Mouse (Mus musculus) lung, postnatal 36 days (tissue): ENCODE data around the gene Rasgef1b.
"Not testable (repeated sequence)": the region's sequence is repeated elsewhere in the genome, so short reads cannot be mapped to it uniquely, and the experiment has no call there.

Source experiments
- DNase-seq: peaks from one replicate; pipeline ENCODE4 v3.0.0; 2022; ENCODE audit warnings: mixed read lengths

The Rasgef1b gene

DNA sequence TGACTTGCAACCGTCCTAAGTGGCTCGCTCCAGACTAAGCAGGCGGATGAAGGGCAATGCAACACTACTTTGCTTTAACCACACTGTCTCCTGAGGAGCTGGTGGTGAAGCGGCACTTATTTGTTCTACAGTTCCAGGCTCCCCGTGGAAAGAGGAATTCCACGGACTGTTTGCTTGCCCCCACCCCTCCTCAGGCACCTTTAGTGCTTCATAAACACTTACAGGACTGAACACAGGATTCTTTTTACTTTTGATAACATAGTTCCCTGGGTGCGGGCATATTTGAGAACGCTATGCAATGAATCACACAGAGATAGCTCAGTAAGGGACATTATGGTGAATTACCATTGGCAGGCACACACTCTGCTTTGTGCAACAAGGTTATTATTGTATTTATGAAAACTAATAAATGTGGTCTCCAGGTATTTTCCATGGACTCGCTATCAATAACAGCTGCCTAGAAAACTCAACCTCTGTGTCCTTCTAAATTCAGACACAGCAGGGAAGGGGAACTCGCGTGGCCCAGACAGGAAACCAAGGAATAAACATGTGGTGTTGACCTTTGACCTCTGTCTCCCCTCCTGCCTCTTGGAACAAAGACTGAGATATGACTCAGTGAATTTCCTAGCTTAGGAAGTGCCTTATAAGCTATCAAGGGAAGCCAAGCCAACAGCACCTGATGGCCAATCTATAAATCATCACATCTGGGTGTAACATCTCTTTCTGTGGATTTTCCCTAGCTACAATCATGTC lies 486.7 kb downstream of the Rasgef1b start:
- DNase-seq: peak; percentile 69

- peak; percentile 75 for DNase-seq
Observed at GRCm38 (mm10) chr5:99240501-99240900, 488.4 kb downstream of the Rasgef1b start.

DNA sequence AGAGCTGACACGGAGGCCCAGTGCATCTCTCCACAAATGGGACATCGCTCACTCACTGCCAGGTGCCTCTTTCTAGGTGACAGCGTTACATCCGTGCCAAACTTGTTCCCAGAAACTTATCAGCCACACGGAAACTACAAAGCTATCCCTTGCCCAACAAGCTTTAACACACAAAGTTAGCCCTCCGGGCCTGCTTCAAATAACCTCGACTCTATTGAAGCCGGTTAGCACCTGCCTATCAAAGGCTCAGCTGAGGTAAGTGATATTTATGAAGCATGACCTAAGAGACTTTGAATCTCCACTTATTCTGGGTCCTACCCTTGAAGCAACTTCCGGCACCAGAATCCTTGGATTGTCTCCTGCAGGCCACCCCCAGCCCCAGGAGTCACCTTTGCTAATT lies 489.2 kb downstream of the Rasgef1b start:
- DNase-seq: no peak

GRCm38 (mm10) chr5:99238150-99238549 lies 490.7 kb downstream of the Rasgef1b start:
- peak; percentile 59 for DNase-seq

DNA sequence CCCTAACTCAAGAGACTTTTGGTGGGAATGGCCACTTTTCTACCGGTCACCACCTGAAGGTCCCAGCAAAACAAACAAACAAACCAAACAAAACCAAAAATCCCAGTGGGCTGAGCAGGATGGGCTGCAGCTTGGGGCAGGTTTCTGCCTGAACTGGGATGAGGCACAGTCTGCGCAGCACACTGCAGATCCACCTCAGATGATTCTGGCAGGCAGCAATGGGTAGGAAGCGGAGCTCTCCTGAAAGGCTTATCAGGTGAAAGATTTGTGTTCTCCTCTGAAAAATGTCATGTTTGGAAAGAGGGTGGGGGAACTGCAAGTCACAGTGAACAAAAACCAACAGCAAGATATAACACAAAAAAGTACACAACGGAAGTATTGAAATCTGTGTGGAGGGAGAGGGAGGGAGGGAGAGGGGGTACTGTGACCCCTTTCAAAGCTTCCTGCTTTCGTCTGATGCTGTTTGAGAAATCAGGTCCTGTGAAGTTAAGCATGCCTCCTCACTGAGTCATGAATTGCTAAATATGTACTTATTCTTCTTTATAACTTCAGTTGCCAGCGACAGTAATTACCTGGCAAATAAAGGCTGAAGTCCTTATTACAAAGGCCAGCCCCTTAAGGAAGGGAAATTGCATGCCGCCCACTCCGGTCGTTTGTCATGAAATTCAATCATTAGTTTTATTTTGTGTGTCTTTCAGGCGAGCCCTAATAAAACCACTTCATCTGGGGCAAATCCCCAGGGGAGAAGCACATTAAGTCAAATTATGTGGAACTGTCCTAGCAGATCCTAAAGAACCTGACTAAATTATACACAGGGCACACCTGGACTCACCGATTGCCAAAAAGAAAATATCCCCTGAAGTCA lies 491.7 kb downstream of the Rasgef1b start:
- peak; percentile 52 for DNase-seq

GRCm38 (mm10) chr5:99236431-99236830 lies 492.4 kb downstream of the Rasgef1b start:
- peak; percentile 69 for DNase-seq

DNA sequence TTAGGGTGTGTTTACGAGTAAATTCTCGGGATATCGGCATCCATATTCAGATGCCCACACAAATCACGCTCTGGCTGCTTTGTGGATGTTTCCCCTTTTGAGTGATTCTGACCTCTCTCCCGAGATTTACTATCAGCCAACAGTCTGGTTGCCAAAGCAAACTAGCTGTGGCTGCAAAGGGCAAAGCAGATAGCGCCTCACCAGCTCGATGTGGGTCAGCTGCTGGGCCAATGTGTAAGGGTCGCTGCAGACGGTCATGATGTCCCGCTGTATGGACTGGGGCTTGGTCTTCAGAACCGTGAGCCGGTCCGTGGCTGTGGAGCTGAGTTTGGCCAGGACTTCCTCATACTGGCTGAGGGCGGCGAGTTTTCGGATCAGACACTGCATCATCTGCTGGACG lies 494.6 kb downstream of the Rasgef1b start:
- no peak for DNase-seq

DNA sequence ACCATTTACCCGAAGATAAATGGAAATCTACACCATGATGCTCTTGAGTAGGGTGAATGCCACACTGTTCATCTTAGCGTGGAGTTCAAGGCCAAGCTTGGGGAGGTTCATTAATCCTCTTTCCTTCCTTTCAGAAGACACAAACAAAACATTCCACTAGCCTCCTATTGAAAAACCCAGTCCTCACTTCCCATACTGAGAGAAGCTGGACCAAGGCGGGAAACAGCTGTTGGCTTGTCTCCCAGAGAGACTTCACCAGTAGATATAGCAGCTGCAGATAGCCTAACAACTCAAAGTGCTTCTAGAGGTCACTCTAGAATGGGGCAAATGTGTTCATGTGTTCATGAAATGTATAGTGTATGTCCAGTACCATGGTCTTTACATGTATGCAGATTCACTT lies 495.7 kb downstream of the Rasgef1b start:
- DNase-seq: no peak

DNA sequence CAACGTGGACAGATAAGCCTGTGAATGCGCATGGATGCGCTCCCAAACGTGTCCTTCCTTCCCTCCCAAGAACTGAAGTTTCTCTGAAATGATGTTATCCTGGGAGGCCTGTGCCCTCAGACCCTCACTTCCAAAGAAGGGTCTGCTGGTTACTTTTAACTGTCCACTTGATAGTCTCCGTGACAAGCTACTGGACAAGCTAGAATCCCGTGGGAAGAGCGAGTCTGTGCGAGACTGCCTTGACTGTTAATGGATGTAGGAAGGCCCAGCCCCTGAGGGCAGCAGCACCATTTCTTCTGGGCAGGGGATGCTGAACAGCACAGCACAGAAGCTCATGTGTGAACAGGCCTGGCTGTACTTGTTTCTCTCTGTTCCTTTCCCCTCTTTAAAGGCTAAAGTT lies 496.5 kb downstream of the Rasgef1b start:
- DNase-seq: no peak

DNA sequence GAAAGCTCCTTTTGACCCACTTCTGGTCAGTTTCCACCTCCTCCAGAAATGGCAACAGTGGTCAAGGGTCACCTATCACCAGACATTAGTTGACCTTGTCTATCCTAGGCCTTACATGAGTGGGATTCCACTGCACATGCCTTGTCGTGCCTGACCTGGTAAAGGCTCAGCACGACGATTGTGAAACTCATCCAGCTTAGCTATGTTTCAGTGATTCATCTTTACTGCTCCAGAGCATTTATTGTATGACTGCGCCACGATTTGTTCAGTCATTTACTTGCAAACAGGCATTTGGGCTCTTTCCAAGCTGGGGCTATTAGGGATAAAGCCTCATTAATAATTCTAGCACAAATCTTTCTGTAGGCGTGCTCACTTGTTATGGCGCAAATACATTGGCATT lies 498.4 kb downstream of the Rasgef1b start:
- DNase-seq: no peak

DNA sequence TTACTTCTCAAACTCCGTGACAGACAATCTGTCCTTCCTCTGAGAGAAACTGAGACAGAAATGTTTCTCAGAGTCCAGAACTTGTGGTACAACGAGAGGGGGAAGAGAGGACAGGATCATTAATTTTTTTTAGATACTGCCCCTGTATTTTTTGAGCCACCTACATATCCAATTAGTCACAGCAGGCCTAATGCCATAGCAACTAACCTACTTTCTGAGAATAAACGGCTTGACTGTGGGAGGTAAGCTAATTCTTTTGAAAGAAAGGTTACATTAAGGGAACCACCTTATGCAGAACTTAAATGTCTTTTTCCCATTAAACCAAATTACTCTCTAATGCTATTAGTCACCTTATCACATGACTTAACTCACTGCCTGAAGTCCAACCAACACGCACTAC lies 501.5 kb downstream of the Rasgef1b start:
- DNase-seq: no peak

DNA sequence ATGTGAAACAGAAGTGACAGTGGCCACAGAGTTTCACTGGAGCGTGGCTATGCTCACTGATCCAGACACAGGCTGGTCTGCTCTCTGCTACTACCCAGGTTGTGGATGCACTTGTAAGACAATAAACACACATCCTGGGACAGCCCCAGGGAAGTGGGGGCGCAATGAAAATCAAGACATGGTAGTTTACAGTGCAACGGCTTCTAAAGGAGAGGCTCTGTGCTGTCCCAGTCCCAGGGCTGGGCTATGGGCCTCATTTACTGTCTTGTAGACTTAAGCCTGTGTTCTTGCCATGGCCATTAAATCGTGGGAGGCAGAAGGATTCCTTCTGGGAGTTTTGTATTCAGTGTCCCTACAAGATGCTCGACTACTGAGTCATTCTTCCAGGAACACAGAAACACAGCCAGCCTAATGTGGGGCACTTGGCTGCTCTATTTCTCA lies 504.3 kb downstream of the Rasgef1b start:
- no peak for DNase-seq

- DNase-seq: peak; percentile 36
Observed at GRCm38 (mm10) chr5:99223869-99224498, 504.9 kb downstream of the Rasgef1b start.

DNA sequence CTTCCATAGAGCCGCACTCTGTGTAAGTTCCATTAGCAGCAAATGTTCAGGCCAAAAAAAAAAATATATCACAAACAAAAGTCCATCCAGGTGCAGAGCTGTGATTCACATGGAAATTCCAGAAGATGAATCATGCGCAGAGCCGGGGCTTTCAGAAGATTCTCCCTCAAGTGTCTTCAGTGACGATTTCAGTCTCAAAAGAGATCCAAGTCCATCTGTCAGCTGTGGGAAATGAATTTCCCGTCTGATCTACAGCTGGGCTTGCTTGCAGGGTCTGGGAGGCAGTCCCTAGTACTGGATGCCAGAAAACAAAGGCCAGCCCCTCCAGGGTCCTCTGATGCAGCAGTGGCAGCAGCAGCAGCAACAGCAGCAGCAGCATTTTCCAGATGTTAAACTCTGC lies 510.5 kb downstream of the Rasgef1b start:
- DNase-seq: no peak

- DNase-seq: not testable (repeated sequence)
Observed at GRCm38 (mm10) chr5:99216588-99217152, 512.2 kb downstream of the Rasgef1b start.

DNA sequence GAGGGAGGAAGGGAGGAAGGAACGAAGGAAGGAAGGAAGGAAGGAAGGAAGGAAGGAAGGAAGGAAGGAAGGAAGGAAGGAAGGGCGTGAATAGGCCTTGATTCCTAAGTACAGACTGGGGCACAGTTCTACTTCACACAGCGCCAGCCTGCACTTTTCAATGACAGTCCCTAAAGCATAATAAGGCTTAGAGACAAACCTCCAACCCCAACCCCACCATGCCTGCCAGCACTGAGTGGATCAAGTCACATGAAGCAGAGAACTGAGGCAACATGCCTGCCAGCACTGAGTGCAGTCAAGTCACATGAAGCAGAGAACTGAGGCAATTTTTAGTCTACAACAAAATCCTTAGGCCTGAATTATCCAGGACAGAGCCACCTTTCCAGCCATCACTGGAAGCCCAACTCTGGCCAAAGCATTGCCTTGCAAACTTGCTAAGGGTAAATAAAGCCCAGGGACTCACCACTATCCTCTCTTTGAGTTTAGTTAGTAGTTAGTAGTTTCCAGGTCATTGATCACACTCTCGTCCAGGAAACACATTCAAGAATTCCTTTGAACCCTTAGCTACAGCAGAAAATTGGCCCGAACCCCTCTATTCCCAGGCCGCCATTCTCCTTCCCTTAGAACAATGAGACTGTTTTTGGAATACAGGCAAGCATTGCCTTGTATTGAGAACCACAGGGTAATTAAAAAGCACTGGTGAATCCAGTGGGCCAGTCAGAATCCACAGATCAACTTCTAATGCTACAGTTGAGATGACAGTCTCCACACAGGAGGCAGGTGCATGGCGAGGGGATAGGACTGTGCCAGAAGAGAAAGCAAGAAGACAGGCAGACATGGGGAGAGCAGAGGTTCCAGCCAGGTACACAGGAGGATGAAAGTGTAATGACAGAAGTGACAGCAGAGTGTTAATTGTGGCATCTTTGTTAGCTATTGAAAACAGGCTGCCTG lies 513.4 kb downstream of the Rasgef1b start:
- DNase-seq: no peak

DNA sequence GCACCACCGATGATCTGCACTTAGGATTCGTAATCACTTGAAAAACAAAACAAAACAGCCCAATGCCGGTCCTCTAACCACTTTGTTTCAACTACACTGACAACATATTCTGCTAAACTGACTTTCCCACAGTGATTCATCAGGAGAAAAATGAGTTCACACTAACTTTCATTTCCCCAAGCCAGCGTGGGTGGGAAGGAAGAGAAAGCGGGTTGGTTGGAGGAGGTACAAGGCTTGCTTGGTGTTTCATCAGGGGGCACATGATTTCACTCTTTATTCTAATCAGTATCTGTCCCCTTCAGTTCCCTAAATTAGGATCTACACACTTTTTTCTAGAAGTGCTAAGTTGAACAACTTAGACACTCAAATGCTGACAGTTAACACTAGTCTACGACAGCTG lies 514.5 kb downstream of the Rasgef1b start:
- peak; percentile 69 for DNase-seq

DNA sequence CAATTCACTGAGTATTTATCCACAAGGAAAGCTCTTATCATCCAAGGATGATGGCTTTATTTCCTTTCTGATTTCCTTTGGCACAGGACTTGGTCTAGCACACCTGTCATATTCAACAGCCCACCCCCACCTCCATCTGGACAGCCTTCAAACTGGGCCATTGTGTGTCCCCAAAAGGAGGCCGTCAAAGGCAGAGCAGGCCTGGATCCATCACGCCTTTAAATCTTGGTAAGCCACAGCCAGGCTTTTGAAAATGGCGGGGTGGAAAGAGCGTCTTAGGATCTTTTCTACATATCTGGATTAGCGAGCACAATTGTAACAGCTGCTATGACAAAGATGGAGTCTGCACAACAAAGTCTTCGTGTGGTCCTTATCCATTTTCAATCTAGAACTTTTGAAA lies 515.7 kb downstream of the Rasgef1b start:
- no peak for DNase-seq

- DNase-seq: peak; percentile 29
Observed at GRCm38 (mm10) chr5:99203475-99203874, 525.4 kb downstream of the Rasgef1b start.

DNA sequence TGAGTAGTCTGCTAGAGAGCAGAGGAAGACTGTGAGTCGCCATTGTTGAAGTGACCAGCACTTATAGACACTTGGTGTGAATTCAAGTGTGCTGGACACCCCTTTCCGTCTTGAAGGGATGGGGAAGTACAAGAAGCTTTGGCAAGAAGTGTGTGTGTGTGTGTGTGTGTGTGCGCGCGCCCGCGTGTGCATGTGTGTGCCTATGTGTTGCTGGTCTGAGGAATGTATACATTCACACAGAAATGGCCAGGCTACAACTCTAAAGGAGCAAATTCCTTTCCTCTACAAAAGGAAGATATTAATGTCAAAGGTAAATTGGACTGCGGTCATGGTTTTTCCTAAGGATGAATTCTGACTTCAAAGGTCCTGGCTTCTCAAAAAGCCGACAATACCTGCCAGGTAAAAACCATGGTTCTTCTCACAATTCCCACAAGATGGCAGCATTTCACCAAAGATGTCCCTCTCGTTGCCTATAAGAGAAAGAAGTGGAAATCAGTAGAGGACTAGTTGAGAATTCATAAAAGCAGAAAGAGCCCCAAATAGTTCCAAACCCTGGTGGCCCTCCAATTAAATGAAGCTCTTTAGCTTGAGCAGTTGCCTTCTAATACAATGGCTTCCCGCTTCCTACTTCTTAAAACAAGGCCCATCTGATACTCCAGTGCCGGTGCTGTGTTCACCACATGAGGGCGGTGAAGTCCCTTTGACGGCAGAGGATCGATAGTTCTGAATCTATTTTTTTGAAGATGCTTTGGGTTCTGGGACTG lies 526.6 kb downstream of the Rasgef1b start:
- peak; percentile 68 for DNase-seq

GRCm38 (mm10) chr5:99195436-99195835 lies 533.4 kb downstream of the Rasgef1b start:
- no peak for DNase-seq
